Comparison of ENCODE assay signal across 1 mouse cellular context in the genomic region with DNA sequence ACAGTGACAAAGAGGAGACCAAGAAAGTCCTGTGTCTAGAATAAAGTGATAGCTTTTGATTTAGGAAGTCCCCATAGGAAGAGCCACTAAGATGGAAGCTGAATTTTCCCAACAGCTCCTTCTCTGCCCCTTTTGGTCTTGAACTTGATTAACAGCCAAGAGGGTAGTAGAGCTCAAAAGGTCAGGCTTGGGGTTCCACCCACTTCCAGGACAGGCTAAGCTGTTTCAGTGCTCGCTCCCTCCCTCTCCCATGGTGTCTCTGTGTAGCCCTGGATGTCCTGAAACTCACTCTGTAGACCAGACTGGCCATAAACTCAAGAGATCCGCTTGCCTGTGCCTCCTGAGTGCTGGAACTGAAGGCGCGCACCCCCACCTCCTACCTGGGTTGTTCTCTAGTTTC.
TF ChIP-seq lines count a peak whose summit lies in the region.

No protein-coding gene starts in this region.

TF ChIP-seq in myocyte, 11 proteins besides CTCF, POLR2A, EP300 and RAD21 (continued from another document):
- TF ChIP-seq MYOG (IDR thresholded peaks at IDR 0.05; ENCODE audit: control insufficient read depth in 1 of 3, insufficient read depth in 1 of 3, insufficient read length in 2 of 3, low read depth in 2 of 3): no peak
- TF ChIP-seq MAX (IDR thresholded peaks at IDR 0.05; ENCODE audit: low read depth): no peak
- TF ChIP-seq CEBPB (IDR thresholded peaks at IDR 0.05; ENCODE audit: insufficient read depth, poor library complexity, severe bottlenecking): no peak
- no peak for TF ChIP-seq TCF12 (IDR thresholded peaks at IDR 0.05; ENCODE audit: insufficient read depth, poor library complexity, severe bottlenecking)
